Mouse (Mus musculus) Patski (cell line): Measurements from ENCODE around the gene Stat3. TPM values are rescaled to one million over a fixed set of nuclear protein-coding genes. Genes with fewer than 3 reads are reported as not detected.

ENCODE experiments used
- ATAC-seq: fragments of 100-300 bp; one replicate; pipeline ENCODE4 v1.8.0; 2021
- CTCF ChIA-PET: fragments of 350-600 bp; sonication (Branson Sonifier 250); formaldehyde crosslinking; loops from one replicate; lab custom pipeline; 2022; ENCODE audit warnings: inconsistent platforms; lab: Charles Lee
- POLR2A ChIA-PET: fragments of 350-600 bp; sonication (Branson Sonifier 250); formaldehyde crosslinking; loops from one replicate; lab custom pipeline; 2022; ENCODE audit warnings: antibody characterized with exemption, inconsistent platforms; lab: Charles Lee
- DNase-seq: peaks from one replicate; pipeline ENCODE4 v3.0.0-alpha.2; 2011; ENCODE audit warnings: low read depth, low spot score
- H3K27me3 ChIP-seq: fragments of 371-371 bp; one replicate; pipeline ENCODE4 v1.5.1; 2021
- CTCF ChIP-seq: fragments of 100-300 bp; IDR thresholded peaks from one replicate; pipeline ENCODE4 v1.5.1; 2021
- in situ Hi-C: fragments of 300-500 bp; cut with MboI; formaldehyde crosslinking; loops from 3 replicates; pipeline ENCODE4 v1.11.1; 2018; ENCODE audit warnings: low pct_unique_long_range_greater_than_20kb, mixed read lengths
- polyA plus RNA-seq: library from polyadenylated mRNA; unstranded; gene quantifications from one replicate; pipeline ENCODE4 v1.2.3, GENCODE M21; 2021

The Stat3 gene
- polyA plus RNA-seq, 1 experiment from 2014 or later = 152 TPM

DNA sequence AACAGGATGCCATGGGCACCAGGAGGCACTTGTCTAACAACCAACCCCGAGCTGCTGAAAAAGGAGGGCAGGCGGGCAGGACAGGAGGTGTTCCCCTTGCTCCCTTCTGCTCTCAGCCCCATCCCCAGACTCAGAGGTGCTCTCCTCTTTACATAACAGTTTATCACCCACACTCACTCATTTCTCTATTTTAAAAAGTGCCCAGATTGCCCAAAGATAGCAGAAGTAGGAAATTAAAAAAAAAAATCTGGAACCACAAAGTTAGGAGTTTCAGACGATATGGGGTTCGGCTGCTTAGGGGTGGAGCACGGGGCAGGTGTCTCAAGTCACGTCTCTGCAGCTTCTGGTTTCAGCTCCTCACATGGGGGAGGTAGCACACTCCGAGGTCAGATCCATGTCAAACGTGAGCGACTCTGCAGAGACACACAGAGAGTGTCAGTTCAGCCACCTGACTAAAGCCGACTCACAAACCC lies 51.0 kb downstream of the Stat3 start:
- CTCF ChIA-PET = no interaction called here
- H3K27me3 ChIP-seq = no peaks in the 10 kb centered on the region
- DNase-seq (no peak), ATAC-seq (no peak)
- POLR2A ChIA-PET = interaction anchor here (0.6 kb wide), 1 partner anchor 92 kb away, joined by 6 read pairs; no protein-coding TSS in a partner anchor
- TF ChIP-seq CTCF = no peak
- in situ Hi-C loops = no loop called here

- DNase-seq (no peak), ATAC-seq (no peak)
- H3K27me3 ChIP-seq = no peaks in the 10 kb centered on the region
- in situ Hi-C loops = no loop called here
- CTCF ChIA-PET = no interaction called here
- TF ChIP-seq CTCF = no peak
- POLR2A ChIA-PET = no interaction called here
Observed at GRCm38 (mm10) chr11:100887764-100888163, 51.6 kb downstream of the Stat3 start.

DNA sequence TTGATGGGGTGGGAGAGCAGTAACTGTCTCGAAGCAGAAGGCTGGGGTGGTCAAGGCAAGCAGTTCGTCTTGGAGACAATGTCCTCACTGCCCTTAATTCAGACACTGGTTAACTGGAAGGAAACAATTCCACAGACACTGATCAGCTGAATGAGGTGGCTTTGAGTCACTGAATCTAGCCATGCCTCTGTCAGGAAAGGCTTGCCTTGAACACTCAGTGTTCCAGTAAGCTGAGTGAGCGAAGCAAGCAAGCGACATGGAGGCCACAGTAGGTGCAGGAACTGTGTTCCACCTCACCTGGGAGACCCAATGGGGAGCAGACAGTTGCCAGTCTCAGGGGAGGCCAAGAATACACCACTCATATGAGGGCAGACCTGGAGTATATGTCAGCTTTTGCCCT lies 52.1 kb downstream of the Stat3 start:
- no peak for TF ChIP-seq CTCF
- ATAC-seq = no peak
- no peaks in the 10 kb centered on the region for H3K27me3 ChIP-seq
- ChIA-PET POLR2A (no interaction called here), CTCF (no interaction called here)
- in situ Hi-C loops = no loop called here
- no peak for DNase-seq

DNA sequence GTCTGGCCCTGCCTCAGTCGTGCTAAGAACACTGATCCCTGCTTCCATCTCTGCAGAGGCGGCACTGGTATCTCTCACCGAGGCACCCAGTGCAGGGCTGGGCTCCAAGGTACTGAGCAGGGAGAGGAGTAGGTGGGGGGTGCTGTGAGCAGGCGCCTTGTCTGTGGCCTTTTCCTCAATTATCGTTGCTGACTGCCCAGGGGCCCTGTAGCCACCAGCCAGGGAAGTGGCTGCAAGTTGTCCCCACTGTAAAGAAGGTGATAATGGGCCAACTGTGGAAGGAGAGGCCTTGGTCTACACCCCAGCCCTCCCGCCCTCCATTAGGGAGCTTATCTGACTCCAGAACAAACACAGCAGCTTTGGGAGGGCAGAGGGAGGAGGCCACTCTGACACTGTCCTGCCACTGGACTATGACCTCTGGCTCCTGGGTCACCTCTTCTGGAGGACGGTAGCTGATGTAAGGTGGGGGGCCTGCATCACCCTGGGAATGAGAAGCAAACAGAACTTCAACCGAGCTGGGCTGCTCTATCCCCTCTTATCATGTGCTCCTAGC lies 53.1 kb downstream of the Stat3 start:
- CTCF ChIA-PET = no interaction called here
- no peak for TF ChIP-seq CTCF
- no peak for DNase-seq
- no peak for ATAC-seq
- H3K27me3 ChIP-seq = no peaks in the 10 kb centered on the region
- in situ Hi-C loops = no loop called here
- POLR2A ChIA-PET = no interaction called here

DNA sequence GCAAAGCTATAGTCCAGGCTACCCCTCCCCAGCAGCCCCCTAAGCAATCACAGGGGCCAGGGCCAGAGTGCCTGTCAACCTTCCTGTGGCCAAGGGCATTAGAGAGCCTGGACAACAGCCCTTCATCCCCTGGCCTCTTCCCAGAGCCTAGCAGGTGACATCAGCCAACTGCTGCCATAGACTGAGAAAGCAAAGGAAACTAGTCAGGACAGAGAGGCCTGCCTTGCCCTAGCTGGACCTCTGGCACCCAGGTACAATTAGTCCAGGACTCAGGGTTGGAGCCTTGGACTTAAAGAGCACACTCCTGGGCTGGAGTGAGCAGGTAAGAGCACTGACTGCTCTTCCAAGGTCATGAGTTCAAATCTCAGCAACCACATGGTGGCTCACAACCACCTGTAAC lies 53.9 kb downstream of the Stat3 start:
- in situ Hi-C loops = no loop called here
- no peaks in the 10 kb centered on the region for H3K27me3 ChIP-seq
- ChIA-PET CTCF (interaction anchor here (1.9 kb wide), 1 partner anchor 72 kb away, joined by 6 read pairs; no protein-coding TSS in a partner anchor), POLR2A (no interaction called here)
- ATAC-seq = no peak
- DNase-seq = no peak
- TF ChIP-seq CTCF = no peak

- CTCF ChIA-PET = no interaction called here
- POLR2A ChIA-PET = no interaction called here
- no peaks in the 10 kb centered on the region for H3K27me3 ChIP-seq
- in situ Hi-C loops = no loop called here
- ATAC-seq (no peak), DNase-seq (no peak)
- TF ChIP-seq CTCF = no peak
Observed at GRCm38 (mm10) chr11:100883640-100884039, 55.7 kb downstream of the Stat3 start.

DNA sequence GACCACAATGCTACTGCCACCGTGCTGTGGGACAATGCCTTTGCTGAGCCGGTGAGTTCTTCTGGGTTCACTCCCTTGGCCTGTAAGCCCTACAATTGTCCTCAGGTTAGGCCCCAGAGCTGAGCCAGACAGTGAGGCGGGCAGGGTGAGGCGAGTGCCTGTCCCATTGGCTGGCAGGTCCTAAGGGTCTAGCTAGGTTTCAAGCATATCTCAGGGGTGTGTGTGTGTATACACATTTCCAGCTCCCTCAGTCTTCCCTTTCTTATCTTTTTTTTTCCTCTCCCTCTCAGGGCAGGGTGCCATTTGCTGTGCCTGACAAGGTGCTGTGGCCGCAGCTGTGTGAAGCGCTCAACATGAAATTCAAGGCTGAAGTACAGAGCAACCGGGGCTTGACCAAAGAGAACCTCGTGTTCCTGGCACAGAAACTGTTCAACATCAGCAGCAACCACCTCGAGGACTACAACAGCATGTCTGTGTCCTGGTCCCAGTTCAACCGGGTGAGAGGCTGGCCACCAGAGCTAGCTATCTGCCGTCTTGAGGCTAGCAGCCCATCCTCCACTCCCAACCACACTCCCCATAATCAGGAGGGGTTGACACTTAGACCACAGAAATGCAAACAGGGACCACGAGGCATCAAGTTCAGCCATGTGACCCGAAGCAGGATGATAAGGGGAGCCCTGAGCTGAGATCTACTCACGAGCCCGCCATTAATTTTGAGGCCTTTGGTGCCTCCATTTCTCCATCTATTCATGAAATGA lies 59.8 kb downstream of the Stat3 start:
- ChIA-PET CTCF (interaction anchor here (1.2 kb wide), 1 partner anchor 18 kb away, joined by 4 read pairs; no protein-coding TSS in a partner anchor), POLR2A (no interaction called here)
- no peak for TF ChIP-seq CTCF
- DNase-seq (no peak), ATAC-seq (no peak)
- in situ Hi-C loops = no loop called here
- H3K27me3 ChIP-seq = no peaks in the 10 kb centered on the region

- TF ChIP-seq CTCF = no peak
- ChIA-PET CTCF (no interaction called here), POLR2A (no interaction called here)
- in situ Hi-C loops = no loop called here
- ATAC-seq = no peak
- H3K27me3 ChIP-seq = no peaks in the 10 kb centered on the region
- no peak for DNase-seq
Observed at GRCm38 (mm10) chr11:100875761-100876160, 63.6 kb downstream of the Stat3 start.

- ChIA-PET POLR2A (no interaction called here), CTCF (interaction anchor here (1.3 to 1.6 kb wide), 2 partner anchors 9 to 10 kb away, joined by 3 read pairs; no protein-coding TSS in a partner anchor)
- H3K27me3 ChIP-seq = no peaks in the 10 kb centered on the region
- no peak for ATAC-seq
- in situ Hi-C loops = no loop called here
- DNase-seq = no peak
- TF ChIP-seq CTCF = no peak
Observed at GRCm38 (mm10) chr11:100870968-100871350, 68.4 kb downstream of the Stat3 start.

GRCm38 (mm10) chr11:100870256-100870967 lies 68.9 kb downstream of the Stat3 start:
- ChIA-PET CTCF (interaction anchor here (1.3 to 1.6 kb wide), 2 partner anchors 9 to 10 kb away, joined by 3 read pairs; no protein-coding TSS in a partner anchor), POLR2A (no interaction called here)
- ATAC-seq = no peak
- in situ Hi-C loops = no loop called here
- TF ChIP-seq CTCF = no peak
- H3K27me3 ChIP-seq = no peaks in the 10 kb centered on the region
- no peak for DNase-seq

DNA sequence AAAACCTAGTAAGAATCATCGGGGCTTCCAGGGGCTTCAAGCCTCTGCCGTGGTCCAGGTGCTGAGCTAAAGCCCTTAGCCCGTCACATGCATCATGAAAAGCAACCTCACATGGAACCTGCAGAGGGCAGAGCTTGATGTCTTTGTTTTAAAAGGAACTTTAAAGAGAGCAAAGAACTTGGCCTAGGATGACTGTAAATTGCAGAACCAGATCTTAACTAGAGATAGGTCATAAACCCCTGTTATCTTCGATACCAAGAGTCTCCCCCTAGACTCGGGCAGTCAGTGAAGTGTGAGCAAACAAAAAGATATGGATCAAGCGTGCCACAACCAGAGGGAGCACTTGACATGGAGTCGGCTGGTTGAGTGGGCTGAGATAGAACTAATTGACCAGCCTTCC lies 73.7 kb downstream of the Stat3 start:
- ATAC-seq (no peak), DNase-seq (no peak)
- no peaks in the 10 kb centered on the region for H3K27me3 ChIP-seq
- CTCF ChIA-PET = no interaction called here
- POLR2A ChIA-PET = no interaction called here
- TF ChIP-seq CTCF = no peak
- in situ Hi-C loops = no loop called here
